Mouse (Mus musculus) lung, postnatal 10 days (tissue): ENCODE results near the gene Zfp971.
"Not testable (repeated sequence)": the region's sequence is repeated elsewhere in the genome, so short reads cannot be mapped to it uniquely, and the experiment has no call there.

Experiments used
- DNase-seq: peaks from one replicate; pipeline ENCODE4 v3.0.0; 2021

The Zfp971 gene

DNA sequence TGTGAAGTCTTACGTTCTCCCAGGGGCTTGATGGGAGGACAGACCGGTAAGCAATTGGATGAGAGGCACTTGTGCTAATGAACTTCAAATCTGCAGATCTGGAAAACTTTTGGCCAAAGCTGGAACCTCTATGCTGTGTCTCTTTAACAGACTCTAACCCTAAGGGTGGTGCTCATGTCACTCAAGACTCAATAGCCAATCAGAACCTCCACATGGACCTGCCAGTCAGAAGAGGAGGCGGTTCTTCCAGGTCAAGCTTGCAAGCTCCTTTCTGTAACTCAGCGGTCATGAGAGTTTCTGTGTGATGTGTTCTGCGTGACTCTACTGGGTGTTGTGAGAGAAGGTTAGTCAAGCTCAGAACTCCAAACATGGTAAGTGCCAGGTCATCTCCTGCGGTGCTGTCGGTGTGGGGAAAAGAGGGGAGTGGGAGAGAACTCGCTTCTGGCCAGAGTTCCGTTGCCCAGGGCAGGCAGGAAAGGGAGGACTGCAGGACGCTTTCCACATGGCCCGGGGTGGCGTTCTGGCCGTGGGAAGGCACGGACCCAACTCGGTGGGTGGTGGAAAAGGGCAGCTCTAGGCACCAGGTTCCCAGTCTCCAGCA, at the start of gene Zfp971:
Zfp971 (plus strand) TSS at position 274 of the 601 bp plus-strand sequence.
- peak; percentile 56 for DNase-seq

GRCm38 (mm10) chr2:177974814-177975213, 48.3 kb upstream of the Zfp971 start:
- not testable (repeated sequence) for DNase-seq

- not testable (repeated sequence) for DNase-seq
Observed at GRCm38 (mm10) chr2:178019486-178019885, 3.6 kb upstream of the Zfp971 start.

DNA sequence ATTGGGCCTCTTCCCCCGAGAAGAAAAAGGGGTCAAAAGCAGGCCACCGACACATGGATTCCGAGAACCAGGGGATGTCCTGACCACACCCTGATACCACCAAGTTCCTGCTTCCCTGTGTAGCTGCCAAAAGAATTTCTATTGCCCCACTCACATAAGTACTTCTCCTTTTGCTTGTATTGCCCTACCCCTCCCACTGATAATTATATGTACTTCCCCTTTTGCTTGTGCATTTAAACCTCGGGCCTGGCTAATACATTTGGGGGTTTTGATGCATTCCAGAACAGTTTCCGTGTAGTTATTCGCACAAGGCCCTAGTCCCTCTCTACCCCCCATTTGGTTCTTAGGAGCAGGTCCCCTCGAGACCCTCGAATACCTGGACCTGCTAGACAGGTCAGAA, 2.3 kb upstream of the Zfp971 start:
- not testable (repeated sequence) for DNase-seq

- peak; percentile 38 for DNase-seq
Observed at GRCm38 (mm10) chr2:178023861-178024260, 777 bp downstream of the Zfp971 start.

GRCm38 (mm10) chr2:178027601-178028000, 4.5 kb downstream of the Zfp971 start:
- not testable (repeated sequence) for DNase-seq

DNA sequence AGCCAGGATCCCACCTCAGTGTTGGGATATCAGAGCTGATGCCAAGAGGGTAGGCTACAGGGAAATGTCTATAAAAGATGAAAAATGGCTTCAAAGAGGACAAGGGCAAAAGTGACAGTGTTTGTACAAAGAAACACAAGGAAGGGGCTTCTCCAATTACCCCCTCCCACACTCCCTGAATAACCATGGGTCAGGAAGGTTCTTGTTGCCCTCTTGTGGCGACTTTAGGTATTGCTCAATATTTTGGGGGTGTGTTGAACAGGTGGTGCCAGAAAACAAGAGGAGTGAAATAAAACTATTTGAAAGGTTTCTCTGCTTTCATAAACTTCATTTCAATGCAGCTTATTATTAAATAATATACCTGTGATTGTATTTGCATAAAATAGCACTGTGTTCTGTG, 35.1 kb downstream of the Zfp971 start:
- DNase-seq = peak; percentile 78

GRCm38 (mm10) chr2:178078166-178078717, 55.2 kb downstream of the Zfp971 start, which contains the start of gene Zfp931:
Zfp931 (minus strand) TSS chr2:178078476.
- DNase-seq = not testable (repeated sequence)
